Mouse (Mus musculus) liver, adult 2 months (tissue): ENCODE measurements around the gene Tmem243.

Experiments used
- CTCF ChIP-seq: fragments of 200-500 bp; IDR thresholded peaks from 2 replicates; pipeline ENCODE4 v1.5.1; 2011; ENCODE audit warnings: low read depth, low read length, control low read depth
- POLR2A ChIP-seq: fragments of 200-500 bp; IDR thresholded peaks from 2 replicates; pipeline ENCODE4 v1.6.1; 2011; ENCODE audit warnings: low read length, control low read depth; ENCODE audit not compliant: insufficient read depth; ENCODE audit errors: extremely low read depth

- TF ChIP-seq POLR2A: peak; percentile 96
- TF ChIP-seq CTCF: no peak
These were observed 61.1 kb downstream of the Tmem243 start, which contains the start of gene Dmtf1 for GRCm38 (mm10) chr5:9161456-9162041.
